Mouse (Mus musculus): Measurements from ENCODE around the gene Vmac. TPM values are rescaled to one million over a fixed set of nuclear protein-coding genes. Genes with fewer than 3 reads are reported as not detected.

The Vmac gene
- polyA plus RNA-seq, 1 experiment, result 32.8 TPM

DNA sequence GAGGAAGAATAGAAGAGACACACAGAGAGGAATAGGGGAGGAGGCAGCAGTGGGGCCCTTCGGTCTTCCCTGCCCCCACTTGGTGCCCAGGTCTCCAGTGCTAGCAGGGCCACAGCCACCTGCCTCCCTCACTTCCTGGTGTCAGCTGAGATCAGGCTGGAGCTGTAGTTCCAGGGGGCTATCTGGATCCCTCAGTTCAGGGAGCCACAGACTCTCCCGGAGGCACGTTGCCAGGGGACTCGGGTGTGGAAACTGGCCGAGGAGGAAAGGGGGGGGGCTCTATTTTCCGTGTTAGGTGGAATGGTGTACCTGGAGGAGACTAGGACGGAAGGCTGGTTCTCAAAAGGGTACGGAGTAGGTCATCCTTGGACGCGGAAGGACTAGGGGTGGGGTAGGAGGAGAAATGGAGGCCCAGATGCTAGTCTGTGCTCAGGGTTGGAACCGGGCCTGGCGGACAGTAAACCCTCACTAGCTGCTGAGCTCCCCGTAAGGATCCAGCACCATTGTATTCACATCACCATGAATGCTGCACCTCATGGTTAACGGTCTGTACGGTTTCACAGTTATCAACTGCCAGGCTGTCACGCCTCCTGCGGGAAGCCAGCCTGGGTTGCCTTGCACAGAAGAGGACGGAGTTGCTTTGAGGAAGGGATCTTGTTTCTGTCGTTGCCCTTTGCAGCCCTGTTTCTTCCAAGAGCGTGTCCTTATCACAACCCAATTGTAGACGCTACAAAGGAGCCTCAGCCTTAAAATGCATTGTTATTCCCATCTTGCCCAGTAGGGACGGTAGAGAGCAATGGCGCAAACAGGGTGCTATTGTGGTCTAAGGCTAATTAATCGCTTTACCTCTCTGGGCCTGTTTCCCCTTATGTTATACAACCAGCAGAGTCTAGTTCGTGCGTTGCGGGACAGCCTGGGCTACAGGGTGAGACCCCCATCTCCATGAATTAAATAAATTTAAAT is 45.2 kb upstream of the Vmac start:
- 44% methylated on average over 27 of the region's 27 CpGs for WGBS
- peaks cover 25% of the 10 kb centered on the region; the same call in 1 of the 2 replicates for H3K4me1 ChIP-seq (ENCODE audit: control insufficient read depth, insufficient read depth, low read length)
- H3K27me3 ChIP-seq (replicated peaks; ENCODE audit: control insufficient read depth, insufficient read depth, low read length), result no peaks in the 10 kb centered on the region
- TF ChIP-seq CTCF (conservative IDR thresholded peaks at IDR 0.05; ENCODE audit: insufficient read depth, insufficient read length, low read depth, low read length) (peak; percentile 84), POLR2A (IDR thresholded peaks at IDR 0.05; ENCODE audit: low read depth, low read length) (no peak)
- H3K27ac ChIP-seq (ENCODE audit: insufficient read depth, low read depth, low read length), result peak overlapping the region; percentile 79
- H3K36me3 ChIP-seq (ENCODE audit: control insufficient read depth, insufficient read depth, low read length), result no peaks in the 10 kb centered on the region
- DNase-seq, result peak; percentile 76
- no peak overlapping the region for H3K4me3 ChIP-seq (ENCODE audit: insufficient read depth, low read depth, low read length)

DNA sequence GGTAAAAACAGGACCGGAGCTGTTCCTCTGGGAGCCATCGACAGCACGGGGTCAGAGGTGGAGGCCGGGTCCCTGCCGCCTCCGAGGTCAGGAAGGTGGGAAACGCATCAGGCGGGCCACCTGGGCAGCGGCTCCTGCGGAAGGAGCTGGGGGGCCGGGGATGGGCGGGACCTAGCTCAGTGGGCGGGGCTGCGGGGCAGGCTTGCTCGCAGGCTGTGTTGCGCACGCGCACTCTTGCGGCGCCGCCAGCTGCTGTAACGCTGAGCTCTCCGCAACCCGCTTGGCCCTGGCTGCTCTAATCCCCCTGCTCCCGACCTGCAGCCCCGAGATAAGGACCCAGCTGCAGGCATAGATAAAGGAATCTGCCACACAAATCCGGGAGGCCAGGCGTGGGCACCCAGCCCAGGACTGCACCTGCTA is 44.2 kb upstream of the Vmac start:
- Histone ChIP-seq H3K27ac (ENCODE audit: insufficient read depth, low read depth, low read length) (peak overlapping the region; percentile 79), H3K4me1 (ENCODE audit: control insufficient read depth, insufficient read depth, low read length) (peaks cover 25% of the 10 kb centered on the region; the same call in 1 of the 2 replicates), H3K4me3 (ENCODE audit: insufficient read depth, low read depth, low read length) (peak overlapping the region; percentile 51), H3K27me3 (replicated peaks; ENCODE audit: control insufficient read depth, insufficient read depth, low read length) (no peaks in the 10 kb centered on the region), H3K36me3 (ENCODE audit: control insufficient read depth, insufficient read depth, low read length) (no peaks in the 10 kb centered on the region)
- TF ChIP-seq CTCF (conservative IDR thresholded peaks at IDR 0.05; ENCODE audit: insufficient read depth, insufficient read length, low read depth, low read length) (no peak), POLR2A (IDR thresholded peaks at IDR 0.05; ENCODE audit: low read depth, low read length) (peak; percentile 51)
- under 1% methylated on average over 28 of the region's 28 CpGs for WGBS
- peak; percentile 91 for DNase-seq

DNA sequence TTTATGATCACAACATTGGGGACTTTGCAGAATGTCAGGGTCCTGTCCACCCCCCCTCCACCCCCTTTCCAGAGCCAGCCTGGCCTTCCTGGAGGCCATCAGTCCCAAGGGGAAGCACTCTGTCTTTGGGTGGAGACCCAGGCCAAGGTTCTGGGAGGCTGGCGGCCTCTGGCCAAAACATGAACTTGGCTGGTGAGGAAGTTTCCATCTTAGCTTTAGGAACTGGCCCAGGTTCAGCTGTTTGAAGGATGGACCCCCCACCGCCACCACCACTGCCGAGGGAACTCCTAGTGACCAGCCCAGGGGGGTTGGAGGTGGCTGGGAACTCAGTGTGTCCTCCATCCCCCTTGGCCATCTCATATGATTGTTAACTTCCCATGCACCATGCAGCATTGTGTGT is 43.3 kb upstream of the Vmac start:
- 65% methylated on average over 3 of the region's 3 CpGs for WGBS
- H3K36me3 ChIP-seq (ENCODE audit: control insufficient read depth, insufficient read depth, low read length), result no peaks in the 10 kb centered on the region
- no peak overlapping the region for H3K27ac ChIP-seq (ENCODE audit: insufficient read depth, low read depth, low read length)
- no peaks in the 10 kb centered on the region for H3K27me3 ChIP-seq (replicated peaks; ENCODE audit: control insufficient read depth, insufficient read depth, low read length)
- no peak overlapping the region for H3K4me3 ChIP-seq (ENCODE audit: insufficient read depth, low read depth, low read length)
- TF ChIP-seq POLR2A (IDR thresholded peaks at IDR 0.05; ENCODE audit: low read depth, low read length) (no peak), CTCF (conservative IDR thresholded peaks at IDR 0.05; ENCODE audit: insufficient read depth, insufficient read length, low read depth, low read length) (no peak)
- DNase-seq, result no peak
- peaks cover 25% of the 10 kb centered on the region; the same call in 1 of the 2 replicates for H3K4me1 ChIP-seq (ENCODE audit: control insufficient read depth, insufficient read depth, low read length)

DNA sequence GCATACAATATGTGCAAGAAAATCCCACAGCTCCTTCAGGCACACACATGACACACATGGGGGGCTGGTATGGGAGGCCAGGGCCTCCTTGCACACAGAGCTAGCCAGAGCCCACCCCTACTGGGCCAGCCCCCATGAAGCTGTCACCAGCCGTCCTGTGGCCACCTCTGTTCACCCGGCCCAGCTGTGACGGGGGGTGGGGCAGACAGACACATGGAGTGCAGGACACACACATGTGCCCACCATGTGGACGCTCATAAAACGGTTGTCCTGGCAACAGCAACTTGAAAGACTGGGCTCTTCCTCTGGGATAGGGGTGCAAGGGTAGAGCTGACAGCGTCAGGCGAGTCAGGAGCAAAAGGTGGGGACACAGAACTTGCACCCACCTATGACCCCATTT is 41.4 kb upstream of the Vmac start:
- H3K27me3 ChIP-seq (replicated peaks; ENCODE audit: control insufficient read depth, insufficient read depth, low read length), result no peaks in the 10 kb centered on the region
- peaks cover 24% of the 10 kb centered on the region; the same call in 1 of the 2 replicates for H3K4me1 ChIP-seq (ENCODE audit: control insufficient read depth, insufficient read depth, low read length)
- H3K4me3 ChIP-seq (ENCODE audit: insufficient read depth, low read depth, low read length), result no peak overlapping the region
- H3K27ac ChIP-seq (ENCODE audit: insufficient read depth, low read depth, low read length), result no peak overlapping the region
- WGBS, result 57% methylated on average over 7 of the region's 7 CpGs
- TF ChIP-seq POLR2A (IDR thresholded peaks at IDR 0.05; ENCODE audit: low read depth, low read length), result no peak
- no peak for TF ChIP-seq CTCF (conservative IDR thresholded peaks at IDR 0.05; ENCODE audit: insufficient read depth, insufficient read length, low read depth, low read length)
- DNase-seq, result no peak
- no peaks in the 10 kb centered on the region for H3K36me3 ChIP-seq (ENCODE audit: control insufficient read depth, insufficient read depth, low read length)

DNA sequence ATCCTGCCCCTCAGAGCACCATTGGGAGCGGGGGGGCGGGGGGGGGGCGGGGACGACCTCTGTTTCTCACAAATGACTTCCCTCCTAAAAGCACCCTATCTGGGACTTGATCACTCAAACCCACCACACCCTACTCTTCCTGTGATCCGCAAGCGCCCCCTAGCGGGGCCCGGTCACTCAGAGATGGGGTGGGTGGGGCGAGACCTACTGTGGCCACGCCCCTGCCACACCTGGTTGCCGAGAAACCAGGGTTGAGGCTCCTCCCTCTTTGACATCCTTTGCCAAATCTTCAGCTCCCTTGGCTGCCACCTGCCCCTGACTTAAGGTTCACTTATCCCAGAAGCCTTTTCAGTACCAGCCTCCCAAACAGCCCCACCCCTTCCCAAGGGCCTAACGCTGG is 40.3 kb upstream of the Vmac start:
- H3K4me3 ChIP-seq (ENCODE audit: insufficient read depth, low read depth, low read length), result no peak overlapping the region
- peaks cover 17% of the 10 kb centered on the region; the same call in 1 of the 2 replicates for H3K4me1 ChIP-seq (ENCODE audit: control insufficient read depth, insufficient read depth, low read length)
- DNase-seq, result peak; percentile 85
- 4% methylated on average over 12 of the region's 12 CpGs for WGBS
- no peak overlapping the region for H3K27ac ChIP-seq (ENCODE audit: insufficient read depth, low read depth, low read length)
- TF ChIP-seq POLR2A (IDR thresholded peaks at IDR 0.05; ENCODE audit: low read depth, low read length) (no peak), CTCF (conservative IDR thresholded peaks at IDR 0.05; ENCODE audit: insufficient read depth, insufficient read length, low read depth, low read length) (peak; percentile 49)
- no peaks in the 10 kb centered on the region for H3K27me3 ChIP-seq (replicated peaks; ENCODE audit: control insufficient read depth, insufficient read depth, low read length)
- no peaks in the 10 kb centered on the region for H3K36me3 ChIP-seq (ENCODE audit: control insufficient read depth, insufficient read depth, low read length)

DNA sequence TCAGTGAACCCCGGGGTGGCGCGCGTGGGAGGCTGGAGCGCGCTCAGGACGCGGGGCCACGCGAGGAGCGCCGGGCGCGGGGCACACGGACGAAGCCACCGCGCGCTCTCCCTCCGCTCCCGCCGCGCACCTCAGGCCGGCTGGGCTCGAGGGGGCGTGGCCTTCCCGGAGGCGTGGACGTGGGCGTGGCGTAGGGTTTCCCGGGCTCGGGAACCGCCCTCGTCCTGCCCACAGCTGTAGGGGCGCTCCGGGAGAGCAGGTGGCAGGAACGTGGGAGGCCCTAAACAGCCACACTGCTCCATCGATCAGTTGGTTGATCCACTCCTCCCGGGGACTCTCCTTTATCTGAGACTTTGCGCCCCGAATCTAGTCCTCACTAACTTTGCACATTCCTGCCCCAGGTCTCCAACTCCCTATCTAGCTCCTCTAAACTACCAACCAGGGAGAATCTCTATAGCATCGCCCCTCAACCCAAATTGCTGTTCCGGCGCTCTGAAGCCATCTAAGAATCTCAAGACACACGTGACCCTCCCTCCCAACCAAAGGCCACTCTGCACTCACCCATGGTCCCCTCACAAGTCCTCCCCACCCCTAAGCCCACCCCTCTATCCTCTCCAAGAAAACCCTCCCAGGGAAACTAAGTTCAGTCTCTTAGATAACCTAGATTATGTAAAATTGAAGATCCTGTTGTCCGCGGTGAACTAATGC is 39.7 kb upstream of the Vmac start, which contains the start of gene Nrtn:
Nrtn (minus strand) TSS at position 115 of the 708 bp plus-strand sequence.
- Histone ChIP-seq H3K4me1 (ENCODE audit: control insufficient read depth, insufficient read depth, low read length) (peaks cover 11% of the 10 kb centered on the region; the same call in 1 of the 2 replicates), H3K4me3 (ENCODE audit: insufficient read depth, low read depth, low read length) (peak within 1 kb of the TSS; percentile 56), H3K27me3 (replicated peaks; ENCODE audit: control insufficient read depth, insufficient read depth, low read length) (no peaks in the 10 kb centered on the region), H3K27ac (ENCODE audit: insufficient read depth, low read depth, low read length) (no peak within 1 kb of the TSS), H3K36me3 (ENCODE audit: control insufficient read depth, insufficient read depth, low read length) (no peaks in the 10 kb centered on the region)
- WGBS, result under 1% methylated on average over 47 of the region's 48 CpGs
- peak; percentile 94 for DNase-seq
- TF ChIP-seq CTCF (conservative IDR thresholded peaks at IDR 0.05; ENCODE audit: insufficient read depth, insufficient read length, low read depth, low read length), result no peak
- TF ChIP-seq POLR2A (IDR thresholded peaks at IDR 0.05; ENCODE audit: low read depth, low read length), result no peak
